Mouse (Mus musculus): ENCODE data around the gene Ext2.

GRCm38 (mm10) chr2:93785432-93785798, 37.0 kb downstream of the Ext2 start:
- TF ChIP-seq CTCF (IDR thresholded peaks at IDR 0.05) (no peak), POLR2A (IDR thresholded peaks at IDR 0.05; ENCODE audit: insufficient read depth, low read depth, low read length) (no peak)

Measured in heart, adult 2 months (tissue).